Mouse (Mus musculus) cerebellum, adult 2 months (tissue): ENCODE results near the gene Arfgef3.

Experiments
- CTCF ChIP-seq: fragments of 200-500 bp; IDR thresholded peaks from 2 replicates; pipeline ENCODE4 v1.5.1; 2011; ENCODE audit warnings: low read depth, mild to moderate bottlenecking, control low read depth, low read length, moderate library complexity, borderline replicate concordance; ENCODE audit not compliant: insufficient read depth
- POLR2A ChIP-seq: fragments of 200-500 bp; IDR thresholded peaks from 2 replicates; pipeline ENCODE4 v1.6.1; 2011; ENCODE audit warnings: low read length, control low read depth, borderline replicate concordance; ENCODE audit not compliant: insufficient read depth

DNA sequence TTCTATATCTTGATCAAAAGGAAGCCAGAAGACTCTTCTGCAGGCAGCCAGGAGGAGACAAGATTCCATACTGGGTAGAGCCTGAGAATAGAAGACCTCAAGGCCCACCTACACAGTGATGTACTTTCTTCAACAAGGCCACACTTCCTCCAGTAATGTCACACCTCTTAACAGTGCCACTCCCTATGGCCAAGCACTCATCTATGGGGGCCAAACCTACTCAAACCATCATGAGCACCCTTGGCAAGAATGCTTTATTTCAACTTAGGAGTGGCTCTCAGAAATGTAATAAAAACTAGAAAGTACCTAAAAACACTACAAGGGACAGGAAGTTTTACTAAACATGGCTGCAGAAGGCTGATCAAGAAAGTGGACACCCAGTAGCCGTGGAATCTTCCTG is 15.2 kb downstream of the Arfgef3 start:
- no peak for TF ChIP-seq POLR2A
- no peak for TF ChIP-seq CTCF
